In the genomic region with DNA sequence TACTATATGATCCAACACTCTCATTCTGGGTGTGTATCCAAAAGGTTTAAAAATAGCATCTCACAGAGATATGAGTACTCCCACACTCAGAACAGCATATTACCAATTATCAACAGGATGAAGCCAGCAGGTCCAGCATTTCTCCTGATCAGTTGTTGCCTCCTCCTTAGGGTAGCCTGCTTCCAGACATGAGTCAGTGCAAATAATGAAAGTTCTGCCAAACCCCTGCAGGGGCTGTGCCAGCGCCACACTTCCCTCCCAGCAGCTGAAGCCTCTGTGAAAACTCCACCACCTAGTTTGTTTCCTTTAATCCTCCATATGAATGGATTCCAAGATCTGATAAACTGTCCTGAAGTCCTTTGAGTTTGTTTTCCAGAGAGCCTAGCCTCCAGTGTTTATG, we compare ENCODE assay signal across 23 mouse cellular contexts. TPM values are rescaled to one million over a fixed set of nuclear protein-coding genes. Genes with fewer than 3 reads are reported as not detected.
A peak's percentile ranks its signal among the peaks of the same experiment; 100 is the strongest.
DNase-seq lines count a peak whose midpoint lies in the region; ATAC-seq lines count a peak whose summit lies in the region.
"Had no signal": no experiment of that assay in that cellular context is flagged by ENCODE, and none has a peak within 500 bp of the region (broad histone marks: within the 10 kb centered on the region; RNA-seq: fewer than 3 reads in every experiment).

No protein-coding gene starts in this region.

- no peak overlapping the region for H3K4me3 ChIP-seq in forebrain, embryonic 14.5 days (ENCODE audit: low read depth, low read length)
- H3K4me3 ChIP-seq: embryonic facial prominence, embryonic 15.5 days; forebrain, embryonic 10.5 days; hindbrain, embryonic 12.5 days; limb, embryonic 10.5 days; midbrain, embryonic 10.5 days; neural tube, embryonic 13.5 days; stomach, embryonic 15.5 days had no signal

- peak; percentile 27 for DNase-seq in layer of hippocampus, adult 11-12 months (ENCODE audit: low spot score)
- no peak for DNase-seq in layer of hippocampus, postnatal 14 days (ENCODE audit: low spot score in 2 of 2)
- peak; percentile 7 for DNase-seq in right cerebral cortex, adult 18-20 months
- DNase-seq in right cerebral cortex, postnatal 4 days = no peak
- DNase-seq in fibroblast of lung, adult 2 months (ENCODE audit: low read depth) = peak; percentile 51
- DNase-seq in neural tube, embryonic 10.5 days (ENCODE audit: extremely low spot score, low spot score) = no peak
- no peak for DNase-seq in forebrain, embryonic 14.5 days (ENCODE audit: low spot score)
- DNase-seq: adrenal gland, postnatal 10 days; cerebellum, adult 18-20 months; cerebellum, postnatal 36 days; gastrocnemius, postnatal 14 days; kidney, adult 8-10 months; kidney, postnatal 14 days had no signal

- H3K4me2 ChIP-seq in forebrain, embryonic 14.5 days (ENCODE audit: low read length) = no peak overlapping the region
- H3K4me2 ChIP-seq: embryonic facial prominence, embryonic 15.5 days; hindbrain, embryonic 12.5 days; neural tube, embryonic 13.5 days; stomach, embryonic 15.5 days had no signal

- no peak overlapping the region for H3K27ac ChIP-seq in forebrain, embryonic 14.5 days (ENCODE audit: low read depth, low read length)
- H3K27ac ChIP-seq: embryonic facial prominence, embryonic 15.5 days; forebrain, embryonic 10.5 days; hindbrain, embryonic 12.5 days; limb, embryonic 10.5 days; macrophage; midbrain, embryonic 10.5 days; neural tube, embryonic 13.5 days; stomach, embryonic 15.5 days had no signal

- H3K27me3 ChIP-seq in forebrain, embryonic 14.5 days (replicated peaks; ENCODE audit: control insufficient read depth, insufficient read depth, low read length) = peaks cover 10% of the 10 kb centered on the region
- H3K27me3 ChIP-seq: embryonic facial prominence, embryonic 15.5 days; Patski; stomach, embryonic 15.5 days had no signal

- ATAC-seq in forebrain, embryonic 14.5 days = no peak
- ATAC-seq: Patski had no signal

- 57% methylated on average over 1 of the region's 1 CpGs for WGBS in forebrain, embryonic 14.5 days

- H3K9me3 ChIP-seq in forebrain, embryonic 14.5 days (replicated peaks; ENCODE audit: control insufficient read depth, low read length) = no peaks in the 10 kb centered on the region
- H3K9me3 ChIP-seq: embryonic facial prominence, embryonic 15.5 days; forebrain, embryonic 10.5 days; hindbrain, embryonic 12.5 days; limb, embryonic 10.5 days; midbrain, embryonic 10.5 days; neural tube, embryonic 13.5 days; stomach, embryonic 15.5 days had no signal

- H3K4me1 ChIP-seq in forebrain, embryonic 14.5 days (ENCODE audit: control insufficient read depth, insufficient read depth, low read length) = peaks cover 7% of the 10 kb centered on the region

- no peak overlapping the region for H3K9ac ChIP-seq in forebrain, embryonic 14.5 days (ENCODE audit: low read length)
- H3K9ac ChIP-seq: embryonic facial prominence, embryonic 15.5 days; hindbrain, embryonic 12.5 days; neural tube, embryonic 13.5 days; stomach, embryonic 15.5 days had no signal

- no peaks in the 10 kb centered on the region for H3K36me3 ChIP-seq in forebrain, embryonic 14.5 days (ENCODE audit: control insufficient read depth, insufficient read depth, low read length)
- H3K36me3 ChIP-seq: embryonic facial prominence, embryonic 15.5 days; forebrain, embryonic 10.5 days; hindbrain, embryonic 12.5 days; limb, embryonic 10.5 days; midbrain, embryonic 10.5 days; neural tube, embryonic 13.5 days; stomach, embryonic 15.5 days had no signal

RNA-seq across cellular contexts. Expression of gene Gm37240, which starts 4.3 kb away (rescaled TPM):
- 1 to 10 TPM in 1 of 2 experiments, under 1 TPM in 1; 0.98 to 1.0 TPM for total RNA-seq in layer of hippocampus, postnatal 14 days (2021)
- 1.1 and 1.3 TPM in 2 replicates for polyA plus RNA-seq in forebrain, embryonic 14.5 days (2014; fragmentation: Nextera tagmentation; extraction: Ambion mirVana)
- total RNA-seq: monocyte, adult 5-6 weeks had no signal
- polyA plus RNA-seq: macrophage; neural tube, embryonic 13.5 days had no signal

RNA-seq across cellular contexts. Expression of gene Glt28d2, which starts 4.3 kb away (rescaled TPM):
- total RNA-seq in layer of hippocampus, postnatal 14 days (2021) = under 1 TPM; 0.29 to 0.48 TPM
- polyA plus RNA-seq in forebrain, embryonic 14.5 days (2014; fragmentation: Nextera tagmentation; extraction: Ambion mirVana) = 0.57 and 0.72 TPM in 2 replicates
- total RNA-seq: monocyte, adult 5-6 weeks had no signal
- polyA plus RNA-seq: macrophage; midbrain, embryonic 10.5 days had no signal

Comparison
In these comparisons a context has a peak if more than half of its experiments do, and no peak if none do; other contexts are left out.
1. DNase-seq: peak in layer of hippocampus, adult 11-12 months (single experiment), right cerebral cortex, adult 18-20 months (single experiment) and fibroblast of lung, adult 2 months (single experiment); none in layer of hippocampus, postnatal 14 days (0 of 2), right cerebral cortex, postnatal 4 days (single experiment), neural tube, embryonic 10.5 days (single experiment) and forebrain, embryonic 14.5 days (single experiment).